Mouse (Mus musculus) thymus, postnatal 25 days (tissue): ENCODE data around the gene Utp6.

ENCODE experiments used
- DNase-seq: peaks from one replicate; pipeline ENCODE4 v3.0.0; 2022

The Utp6 gene

DNA sequence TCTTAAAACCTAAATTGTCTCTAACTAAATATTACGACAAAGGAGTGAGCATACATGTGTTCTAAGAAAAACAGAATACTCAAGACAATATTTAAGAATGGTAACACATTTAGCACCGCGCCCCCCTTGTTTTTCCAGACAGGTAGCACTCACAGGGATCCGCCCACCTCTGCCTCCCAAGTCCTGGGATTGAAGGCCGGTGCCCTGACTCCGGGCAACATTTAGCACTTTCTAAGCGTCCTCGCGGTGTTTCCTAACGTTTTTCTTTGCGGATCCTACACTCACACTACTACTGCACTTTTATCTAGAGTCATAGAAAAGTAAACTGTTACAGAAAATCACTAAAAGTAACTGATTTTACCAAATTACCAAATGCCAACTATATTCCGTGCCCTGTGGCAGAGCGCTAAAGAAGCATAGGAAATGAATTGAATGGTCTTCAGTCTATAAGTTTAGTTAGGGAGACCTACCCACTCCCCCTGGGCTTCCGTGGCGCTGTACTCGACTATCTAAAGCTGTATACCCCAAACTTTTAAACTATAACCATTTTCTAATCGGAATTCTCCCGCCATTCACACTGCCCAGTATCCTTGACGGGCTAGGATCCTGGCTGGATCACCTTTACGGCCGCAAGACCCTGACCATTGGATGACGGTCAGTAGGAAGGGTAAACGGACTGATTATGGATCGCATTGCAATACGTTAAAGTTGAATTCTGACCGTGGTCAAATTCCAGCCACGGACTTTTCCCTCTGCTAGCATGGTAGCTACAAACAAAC lies 655 bp downstream of the Utp6 start:
- DNase-seq = peak; percentile 17

DNA sequence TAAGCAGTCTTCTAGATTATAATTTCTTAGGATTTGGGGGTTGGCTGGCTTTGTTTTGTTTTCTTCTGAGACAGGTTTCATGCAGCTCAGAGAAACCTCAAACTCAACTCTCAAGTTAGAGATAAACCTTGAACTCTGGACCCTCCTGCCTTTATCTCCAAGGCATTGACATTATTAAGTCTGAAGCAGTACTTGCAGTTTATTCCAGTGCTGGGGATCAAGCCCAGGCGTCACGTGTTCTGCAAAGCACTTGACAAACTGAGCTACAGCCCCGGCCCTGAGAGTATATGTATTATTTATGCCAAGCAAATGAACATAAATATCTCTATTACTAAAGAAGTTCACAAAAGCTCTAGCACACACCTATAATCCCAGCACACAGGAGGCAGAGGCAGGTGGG lies 14.9 kb downstream of the Utp6 start:
- DNase-seq = no peak

DNA sequence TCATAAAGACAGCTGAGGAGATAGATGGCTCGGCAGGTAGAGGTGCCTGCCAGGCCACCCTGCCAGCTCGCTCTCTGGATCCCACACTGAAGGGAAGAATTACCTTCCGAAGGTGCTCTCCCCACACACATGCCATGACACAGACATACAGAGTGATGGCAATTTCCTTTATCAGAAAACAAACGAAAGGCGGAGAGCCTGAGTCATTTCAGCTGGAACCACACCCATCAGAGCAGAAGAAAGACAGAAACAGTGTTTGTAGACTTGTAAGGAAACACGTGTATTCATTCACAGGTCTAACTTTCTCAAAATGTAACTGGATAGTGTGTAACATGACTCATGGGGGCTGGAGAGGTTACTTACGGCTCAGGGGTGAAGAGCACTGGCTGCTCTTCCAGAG lies 18.6 kb downstream of the Utp6 start:
- DNase-seq = no peak

DNA sequence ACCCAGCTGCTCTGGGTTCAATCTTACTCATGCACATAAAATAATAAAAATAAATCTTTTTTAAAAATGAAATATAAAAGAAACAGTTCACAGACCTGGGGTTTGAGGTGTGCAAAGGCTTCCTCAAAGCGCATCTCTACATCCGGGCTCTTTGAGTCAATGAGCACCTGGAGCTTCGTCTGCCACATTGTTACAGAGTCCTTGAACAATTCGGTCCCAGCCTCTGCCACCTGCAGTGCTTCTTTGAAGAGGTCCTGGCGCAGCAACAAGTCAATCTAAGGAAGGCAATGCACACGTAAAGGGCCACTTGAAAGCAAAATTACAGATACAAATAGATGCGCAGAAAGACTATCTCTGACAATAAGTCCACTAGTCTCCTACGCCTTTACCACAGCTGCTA lies 19.1 kb downstream of the Utp6 start:
- no peak for DNase-seq

DNA sequence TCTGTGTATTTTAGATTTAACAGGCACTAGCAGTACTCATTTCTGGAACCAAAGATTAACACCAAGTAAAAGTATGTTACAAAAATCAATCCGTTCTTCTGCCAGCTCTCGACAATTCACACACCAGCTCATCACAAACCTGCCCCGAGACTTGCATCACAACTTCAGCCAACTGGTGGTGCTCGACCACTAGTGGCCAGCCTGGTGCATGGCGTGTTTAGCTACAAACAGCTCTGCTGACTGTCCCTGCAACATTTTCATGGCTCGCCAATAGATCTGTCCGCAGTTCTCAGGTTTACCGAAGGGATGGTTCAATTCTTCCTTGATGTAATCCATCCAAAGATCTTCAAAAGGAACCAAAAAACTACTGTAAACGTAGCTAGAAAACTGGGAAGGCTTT lies 26.4 kb downstream of the Utp6 start:
- no peak for DNase-seq

DNA sequence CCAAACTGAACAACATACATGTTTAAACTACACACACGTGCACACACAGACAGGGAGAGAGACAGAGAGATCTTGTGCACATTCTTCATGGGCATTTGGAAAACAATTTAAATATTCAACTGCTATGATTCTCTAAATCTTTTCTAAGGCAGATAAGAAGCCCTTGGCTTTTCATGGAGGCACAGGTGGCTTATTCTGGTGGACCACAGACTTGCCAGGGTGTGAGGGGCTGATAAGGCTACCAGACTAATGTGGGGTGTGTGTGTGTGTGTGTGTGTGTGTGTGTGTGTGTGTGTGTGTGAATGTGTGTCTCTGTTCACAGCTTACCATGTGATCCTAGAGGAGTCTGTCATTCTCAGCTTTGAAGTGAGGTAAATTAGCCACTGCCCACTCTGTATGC lies 39.4 kb downstream of the Utp6 start:
- DNase-seq = no peak

DNA sequence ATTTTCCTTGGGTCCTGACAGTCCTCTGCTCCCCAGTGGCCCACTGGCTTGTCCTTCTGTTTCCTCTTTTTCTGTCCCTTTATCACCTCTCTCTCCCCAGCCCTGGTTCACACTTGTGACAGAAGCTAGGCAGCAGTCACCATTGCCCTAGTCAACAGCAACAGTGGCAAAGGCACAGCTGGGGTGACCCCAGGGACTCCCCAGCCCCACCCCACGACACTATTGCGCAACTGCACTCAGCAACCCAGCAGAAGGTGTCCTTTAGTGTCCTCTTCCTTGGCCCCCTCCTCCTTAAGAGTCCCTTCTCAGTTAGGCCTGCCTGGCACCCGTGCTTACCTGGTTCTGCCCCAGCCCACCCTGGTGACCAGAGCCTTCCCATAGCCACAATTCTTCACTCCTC lies 40.0 kb downstream of the Utp6 start:
- no peak for DNase-seq

DNA sequence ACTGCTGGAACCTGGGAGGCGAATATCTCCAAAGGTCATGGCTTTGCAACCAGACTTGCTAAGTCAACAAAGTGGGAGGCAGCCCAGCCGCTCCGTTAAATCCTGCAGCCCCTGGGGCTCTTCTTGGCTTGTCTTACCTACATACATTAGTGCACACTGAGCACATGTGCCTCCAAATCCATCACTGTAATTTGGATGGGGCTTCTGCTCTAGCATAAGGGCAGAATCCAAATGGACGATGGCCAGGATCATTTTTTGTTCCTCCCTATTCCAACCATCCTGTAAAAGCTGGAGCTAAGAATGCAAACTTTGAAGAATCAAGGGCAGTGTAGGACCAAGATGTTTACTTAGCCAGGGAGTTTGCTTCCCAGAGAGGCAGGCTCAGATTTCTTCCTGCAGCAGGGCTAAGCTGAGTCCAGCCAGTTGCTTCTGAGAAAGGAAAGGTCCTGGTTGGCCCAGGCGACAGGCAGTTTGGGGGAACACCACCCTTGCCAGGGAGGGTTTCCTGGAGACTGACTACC lies 41.6 kb downstream of the Utp6 start:
- DNase-seq = no peak

DNA sequence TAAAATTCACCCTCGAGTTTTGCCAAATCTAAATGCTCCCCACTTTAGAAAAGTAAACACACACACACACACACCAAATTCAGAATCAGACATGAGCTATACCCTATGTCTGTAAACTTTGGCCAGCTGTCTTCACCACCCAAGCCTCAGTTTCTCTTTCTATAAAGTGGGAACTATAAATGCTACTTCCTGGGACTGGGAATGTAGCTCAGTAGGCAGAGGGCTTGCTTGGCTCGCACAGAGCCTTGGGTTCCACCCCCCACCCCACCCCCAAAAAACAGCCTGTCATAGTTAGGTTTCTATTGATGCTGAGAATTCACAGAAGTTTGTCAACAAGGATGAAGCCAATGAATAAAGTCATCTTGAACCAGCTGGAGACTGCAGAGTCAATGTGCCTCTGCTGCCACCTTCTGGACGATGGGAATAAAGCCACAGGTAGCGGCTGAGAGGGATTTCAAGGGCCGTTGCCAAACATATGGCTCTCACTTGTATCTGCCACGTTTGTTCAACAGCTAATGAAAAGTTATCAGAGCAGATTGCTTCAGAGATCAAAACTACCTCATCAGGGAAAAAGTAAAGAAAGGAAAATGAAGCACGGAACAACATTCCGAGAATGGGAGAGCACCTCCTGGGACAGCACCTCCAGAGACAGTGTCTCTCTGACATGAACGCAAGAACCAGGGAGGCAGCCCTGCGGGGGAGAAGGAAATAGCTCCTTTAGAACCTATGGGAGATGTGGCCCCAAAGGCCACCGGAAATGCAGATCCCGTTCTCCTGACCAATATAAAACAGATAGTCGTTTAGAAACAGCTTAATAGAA lies 42.3 kb downstream of the Utp6 start:
- DNase-seq = peak; percentile 75

DNA sequence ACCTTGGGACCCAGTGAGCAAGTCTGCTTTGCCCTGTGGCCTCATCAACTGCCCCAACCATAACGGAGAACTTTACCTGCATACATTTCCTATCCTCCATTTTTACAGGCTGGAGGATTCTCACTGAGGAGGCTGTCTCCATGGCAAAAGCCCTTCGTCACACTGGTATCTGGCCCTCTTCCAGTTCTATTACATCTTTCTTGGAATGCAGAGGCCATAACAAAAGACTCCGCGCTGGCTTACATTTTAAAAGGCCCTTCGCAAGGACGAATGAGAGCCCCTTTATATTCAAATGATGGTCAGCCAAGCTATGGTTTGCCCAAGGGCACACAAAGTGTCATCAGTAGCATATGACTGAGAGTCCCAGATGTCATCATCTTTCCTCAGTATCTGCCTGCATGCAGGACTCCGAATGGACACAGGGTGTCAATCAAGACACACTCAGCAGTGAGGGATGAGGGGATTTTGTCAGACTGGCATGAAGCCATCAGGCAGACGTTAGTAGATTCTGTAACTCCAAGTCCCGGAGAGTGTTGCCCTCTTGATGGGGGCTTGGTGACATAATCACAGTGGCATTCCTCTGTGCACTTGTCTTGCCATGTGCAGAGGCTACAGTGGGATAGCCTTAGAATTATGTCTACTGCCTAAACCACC lies 46.4 kb downstream of the Utp6 start:
- no peak for DNase-seq

DNA sequence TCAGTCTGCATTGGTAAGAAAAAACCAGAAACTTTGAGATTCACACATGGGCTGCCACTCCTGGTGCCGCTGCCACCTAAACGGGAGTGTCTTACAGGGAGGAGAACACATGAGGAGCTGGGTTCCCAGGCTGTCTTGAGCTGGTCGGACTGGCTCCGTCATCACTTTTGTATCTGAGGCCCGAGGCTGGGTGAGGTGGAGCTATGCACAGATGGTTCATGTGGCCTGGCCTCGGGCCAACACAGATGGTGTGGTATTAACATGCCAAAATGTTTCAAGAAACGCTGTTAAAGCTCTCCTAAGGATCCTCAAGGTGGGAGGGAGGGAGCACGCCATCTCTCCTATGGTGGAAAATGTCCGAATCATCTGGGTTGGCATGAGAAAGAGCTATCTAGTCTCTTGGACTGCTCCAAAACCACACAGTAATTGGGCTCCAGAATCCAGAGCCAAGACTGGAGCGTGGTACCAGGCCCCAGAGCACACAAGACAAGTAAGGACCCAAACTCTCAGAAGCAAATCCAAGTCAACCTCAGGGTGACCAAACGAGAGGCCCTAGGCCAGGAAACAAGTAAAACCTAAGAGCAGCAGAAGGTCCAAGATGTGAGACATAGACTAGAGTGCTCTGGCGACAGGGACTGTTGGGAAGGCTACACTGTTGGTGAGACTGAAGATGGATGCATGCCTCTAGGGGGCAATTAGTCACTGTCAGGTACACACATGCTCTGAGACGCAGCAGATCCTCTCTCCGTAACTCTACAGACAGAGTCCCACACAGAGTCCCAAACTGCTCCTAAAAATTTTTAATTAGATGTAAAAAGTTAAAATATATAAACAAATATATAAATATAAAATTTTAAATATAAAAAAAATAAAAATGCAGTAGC lies 53.3 kb downstream of the Utp6 start:
- no peak for DNase-seq

DNA sequence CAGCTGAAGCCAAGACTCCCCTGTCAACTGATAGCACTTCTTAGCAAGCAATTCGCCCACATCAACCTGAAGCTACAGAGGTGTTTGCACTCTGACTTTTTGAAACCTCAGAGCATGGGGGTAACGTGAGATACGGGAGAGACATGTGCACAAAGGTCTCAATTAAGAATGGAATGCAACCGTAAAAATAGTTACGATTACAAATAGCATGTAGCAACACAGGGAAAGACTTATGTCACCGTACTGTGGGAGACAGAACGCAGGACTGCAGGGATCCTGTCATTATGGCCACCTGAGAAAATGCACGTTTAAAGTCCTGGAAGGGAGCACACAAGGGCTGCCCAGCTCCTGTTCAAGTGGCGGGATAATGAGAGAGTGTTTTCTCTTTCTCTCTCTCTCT lies 55.3 kb downstream of the Utp6 start:
- DNase-seq = no peak

DNA sequence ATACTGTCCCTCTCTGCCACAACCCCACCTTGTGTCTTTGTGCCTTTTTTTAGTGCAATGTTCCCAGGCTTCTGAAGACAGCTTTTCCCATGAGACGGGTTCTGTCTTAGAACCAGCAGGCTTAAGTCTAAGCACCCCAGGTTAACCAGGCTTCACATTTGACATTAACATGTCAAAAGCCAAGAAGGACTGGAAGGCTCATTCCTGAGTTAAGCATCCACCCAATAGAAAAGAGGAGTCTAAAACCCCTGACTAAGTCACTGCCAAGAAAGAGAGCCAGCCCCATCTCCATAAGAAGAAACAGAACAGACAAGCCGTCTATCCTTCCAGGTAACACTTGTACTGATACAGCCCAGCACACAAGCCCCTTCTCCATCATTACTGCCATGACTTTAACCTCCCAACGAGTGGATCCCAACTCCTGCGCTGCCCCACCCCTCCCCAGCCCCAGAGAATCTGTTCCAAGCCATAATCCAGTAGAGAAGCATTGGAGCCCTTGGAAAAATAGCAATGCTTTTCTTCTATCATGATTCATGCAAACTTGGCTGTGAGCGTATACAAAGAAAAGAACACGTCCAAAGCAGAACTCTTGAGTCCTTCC lies 59.2 kb downstream of the Utp6 start:
- DNase-seq = no peak

DNA sequence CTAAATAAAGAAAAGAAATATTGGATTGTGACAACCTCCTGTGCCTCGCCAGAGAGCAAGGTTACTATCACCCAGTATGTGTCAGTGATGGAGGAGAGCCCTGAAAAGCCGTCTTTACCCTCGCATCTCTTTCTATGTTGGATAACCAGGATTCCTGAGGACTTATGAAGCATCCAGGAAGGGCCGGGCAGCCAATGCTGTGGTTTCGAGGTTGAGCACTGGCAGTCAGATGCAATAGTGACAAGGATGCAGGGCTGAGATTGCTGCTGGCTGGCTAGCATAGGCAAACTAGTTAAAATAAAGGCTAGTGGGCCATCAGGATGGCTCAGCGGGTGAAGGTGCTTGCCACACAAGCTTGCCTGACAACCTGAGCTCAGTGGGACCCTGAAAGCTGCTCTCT lies 61.0 kb downstream of the Utp6 start:
- no peak for DNase-seq

DNA sequence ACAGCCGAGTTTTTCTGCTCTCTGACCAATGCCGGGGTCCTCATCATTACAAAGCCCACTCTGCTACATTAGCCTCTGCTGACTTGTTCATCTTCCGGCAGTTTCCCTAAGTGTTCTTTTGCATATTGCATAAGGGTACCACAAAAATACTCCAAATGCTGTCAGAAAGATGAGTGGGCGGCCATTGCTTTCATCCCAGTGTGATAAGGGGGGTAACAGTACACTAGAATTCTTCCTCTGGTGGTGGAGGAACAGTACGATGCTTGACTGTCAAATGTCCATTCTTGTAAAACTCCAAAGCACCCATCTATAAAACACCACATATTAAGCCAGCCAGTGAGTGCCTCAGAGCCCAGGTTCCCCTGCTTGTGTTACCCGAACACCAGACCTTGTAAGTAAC lies 69.9 kb downstream of the Utp6 start:
- no peak for DNase-seq

DNA sequence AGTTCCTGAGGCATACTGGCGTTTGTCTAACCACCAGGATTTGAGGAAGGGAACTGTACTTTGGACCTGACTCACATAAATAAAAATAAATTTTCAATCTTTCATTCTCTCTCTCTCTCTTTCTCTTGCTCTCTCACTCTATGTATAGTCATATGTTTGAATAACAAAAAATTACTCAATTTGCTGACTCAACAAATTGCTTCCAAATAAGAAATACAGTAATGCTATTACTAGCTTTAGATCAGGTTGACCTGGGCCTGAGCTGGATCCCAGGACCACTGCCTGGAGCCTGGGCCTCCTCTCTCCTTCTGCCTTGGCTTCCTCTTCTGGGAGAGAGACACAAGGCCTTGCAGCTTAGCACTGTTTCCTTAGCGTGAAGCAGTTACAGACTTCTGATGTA lies 71.4 kb downstream of the Utp6 start:
- no peak for DNase-seq

DNA sequence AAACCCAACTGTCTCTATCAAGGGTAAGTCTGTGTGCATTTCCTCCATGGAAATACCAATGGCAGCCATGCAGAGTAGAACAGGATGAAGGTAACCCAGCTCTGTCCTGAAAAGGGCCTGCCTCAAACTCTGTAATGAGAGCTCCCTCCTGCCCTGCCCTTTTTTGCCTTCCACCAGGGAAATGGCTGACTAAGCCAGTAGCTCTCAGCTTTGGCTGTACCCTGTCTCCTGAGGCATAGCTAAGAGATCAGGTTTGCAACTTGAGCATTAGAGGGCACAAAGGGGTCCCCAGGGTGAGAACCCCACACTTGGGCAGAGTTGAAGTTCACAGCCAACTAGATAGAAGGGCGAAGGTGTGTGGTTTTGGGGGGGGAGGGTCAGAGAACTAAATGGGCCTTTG lies 75.2 kb downstream of the Utp6 start:
- DNase-seq = no peak

DNA sequence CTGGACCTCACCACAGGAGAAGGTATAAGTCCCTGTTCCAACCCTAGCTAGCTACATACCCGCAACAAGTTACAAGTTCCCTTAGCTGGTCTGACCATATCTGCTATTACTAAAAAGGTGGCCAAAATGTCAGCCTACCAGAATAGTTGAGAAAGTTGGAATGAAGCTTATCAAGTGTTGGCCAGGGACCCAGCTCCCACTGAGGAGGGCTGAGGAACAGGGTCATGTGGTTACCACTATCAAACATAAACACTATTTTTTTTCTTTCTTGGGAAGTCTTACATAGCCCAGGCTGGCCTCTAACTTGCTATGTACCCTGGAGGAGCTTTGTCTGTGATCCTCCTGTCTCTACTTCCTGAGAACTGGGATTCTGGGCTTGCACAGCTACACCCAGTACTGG lies 75.8 kb downstream of the Utp6 start:
- no peak for DNase-seq

DNA sequence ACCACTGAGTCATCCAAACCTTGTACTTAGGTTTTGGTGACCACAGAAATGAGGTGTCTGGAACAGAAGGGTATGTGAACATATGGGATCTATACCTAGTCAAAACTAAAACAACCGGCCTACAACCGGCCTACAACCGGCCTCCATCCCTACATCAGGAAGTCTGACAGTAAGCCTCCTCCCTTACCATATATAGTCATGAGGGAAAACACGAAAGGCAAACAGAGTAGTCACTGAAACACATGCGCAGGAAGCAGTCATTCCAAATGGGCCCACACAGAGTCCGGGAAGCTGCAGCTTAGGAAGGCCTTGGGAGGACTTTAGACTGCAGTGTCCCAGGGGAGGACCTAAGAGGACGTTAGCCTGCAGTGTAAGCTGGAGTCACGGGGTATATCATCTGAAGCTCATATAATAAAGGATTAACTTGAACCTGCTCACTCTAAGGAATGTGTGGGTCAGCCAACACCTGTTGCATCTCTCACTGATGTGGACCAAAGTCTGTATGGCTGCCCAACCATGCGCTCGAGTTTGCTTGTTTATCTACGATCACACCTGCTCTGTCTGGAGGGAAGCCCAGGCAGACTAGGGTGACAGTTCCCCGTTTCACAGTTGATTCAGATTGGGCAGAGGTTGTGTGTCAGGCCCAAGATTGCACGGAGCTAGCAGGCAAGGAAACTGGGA lies 76.3 kb downstream of the Utp6 start:
- DNase-seq = no peak

DNA sequence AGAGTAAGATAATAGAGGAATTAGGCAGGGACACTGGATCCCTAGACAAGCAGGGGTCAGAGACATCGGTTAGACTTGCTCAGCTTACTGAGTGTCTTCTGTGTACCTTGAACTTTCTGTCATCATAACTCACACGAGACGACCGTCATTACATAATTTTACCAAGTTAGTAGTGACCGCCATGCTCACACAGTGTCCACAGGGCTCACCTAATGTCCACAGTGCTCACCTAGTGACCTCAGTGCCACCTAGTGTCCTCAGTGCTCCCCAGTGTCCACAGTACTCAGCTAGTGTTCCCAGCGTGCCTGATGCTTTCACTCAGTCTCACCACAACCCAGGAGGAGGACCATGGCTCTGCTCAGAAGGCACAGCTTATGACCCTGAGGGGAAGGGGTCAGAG lies 77.4 kb downstream of the Utp6 start:
- no peak for DNase-seq
